Mouse (Mus musculus): ENCODE measurements around the gene Rpap3. TPM values are rescaled to one million over a fixed set of nuclear protein-coding genes. Genes with fewer than 3 reads are reported as not detected.

The Rpap3 gene
- total and polyA plus RNA-seq, 3 experiments = 43.1 to 73.7 (median 69.1) TPM

DNA sequence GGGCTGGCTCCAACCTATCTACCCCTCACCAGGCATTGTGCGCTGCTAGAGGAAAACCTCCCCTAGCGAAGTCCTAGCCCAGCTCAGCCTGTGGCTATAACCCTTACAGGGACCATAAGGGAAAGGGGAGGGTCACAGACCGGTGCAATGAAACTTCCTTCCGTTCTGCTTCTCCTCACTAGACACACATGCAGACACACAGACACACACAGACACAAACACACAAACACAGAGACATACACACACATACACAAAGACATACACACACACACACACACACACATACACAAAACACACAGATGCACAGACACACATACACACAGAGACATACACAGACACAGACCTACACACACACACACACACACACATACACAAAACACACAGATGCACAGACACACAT lies 37.0 kb upstream of the Rpap3 start (continued):
- TF ChIP-seq POLR2AphosphoS2 (IDR thresholded peaks at IDR 0.05; ENCODE audit: low read depth, low read length) (no peak; the same call in 1 of the 2 replicates), SIN3A (IDR thresholded peaks at IDR 0.05; ENCODE audit: low read length) (no peak), PAX5 (IDR thresholded peaks at IDR 0.05; ENCODE audit: low read length) (no peak), RAD21 (IDR thresholded peaks at IDR 0.05; ENCODE audit: low read depth, low read length) (no peak), KAT2A (IDR thresholded peaks at IDR 0.05; ENCODE audit: insufficient replicate concordance, low read length) (no peak), TBP (conservative IDR thresholded peaks at IDR 0.05; ENCODE audit: low read depth, low read length) (no peak), MAFK (IDR thresholded peaks at IDR 0.05; ENCODE audit: insufficient replicate concordance, low read length) (no peak), ELF1 (IDR thresholded peaks at IDR 0.05; ENCODE audit: low read depth, low read length) (peak; percentile 13; the same call in 1 of the 2 replicates), MAZ (IDR thresholded peaks at IDR 0.05; ENCODE audit: low read depth, low read length) (no peak), BHLHE40 (IDR thresholded peaks at IDR 0.05; ENCODE audit: low read depth, low read length) (peak; percentile 5; the same call in 1 of the 2 replicates), CHD2 (IDR thresholded peaks at IDR 0.05; ENCODE audit: low read length) (peak; percentile 42; the same call in 1 of the 2 replicates), NRF1 (IDR thresholded peaks at IDR 0.05; ENCODE audit: low read depth, low read length) (peak; percentile 21; the same call in 1 of the 2 replicates), CHD1 (IDR thresholded peaks at IDR 0.05; ENCODE audit: low read depth, low read length) (no peak), ZMIZ1 (IDR thresholded peaks at IDR 0.05; ENCODE audit: low read depth, low read length) (peak; percentile 57; the same call in 1 of the 2 replicates), MEF2A (IDR thresholded peaks at IDR 0.05; ENCODE audit: borderline replicate concordance, low read depth, low read length) (no peak)

DNA sequence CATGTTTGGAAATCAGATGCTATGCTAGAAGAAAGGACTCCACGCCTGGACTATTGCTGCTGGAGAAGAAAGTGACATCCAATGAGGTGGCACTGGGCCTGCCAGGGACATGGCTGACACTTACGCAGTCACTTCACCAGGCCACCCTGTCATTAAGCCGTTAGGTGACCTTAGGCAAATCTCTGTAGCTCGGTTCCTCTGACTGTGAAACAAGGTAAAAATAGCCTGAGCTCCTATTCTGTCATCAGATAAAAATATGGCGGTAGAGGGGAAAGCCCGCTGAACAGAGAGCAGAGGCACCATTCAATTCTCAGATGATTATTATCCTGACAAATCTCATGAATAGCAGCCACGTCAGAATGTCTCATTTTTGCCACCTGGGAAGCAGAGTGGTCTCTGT lies 36.4 kb upstream of the Rpap3 start:
- dilution Hi-C loops (cut with MboI; ENCODE audit: extremely low pct_ligation_motif_present, extremely low pct_unique_long_range_greater_than_20kb, low sequenced_read_pairs) (no loop called here), in situ Hi-C loops (cut with MboI; ENCODE audit: low pct_ligation_motif_present, low pct_unique_long_range_greater_than_20kb, low sequenced_read_pairs) (no loop called here)
- Histone ChIP-seq H3K9ac (ENCODE audit: insufficient read depth, low read depth) (peak overlapping the region; percentile 57), H3K4me1 (ENCODE audit: control insufficient read depth in 1 of 2, insufficient read depth in 2 of 2) (peaks cover 47 to 64% of the 10 kb centered on the region in 2 experiments), H3K9me3 (replicated peaks; ENCODE audit: low read length) (peaks cover 12% of the 10 kb centered on the region), H3K4me3 (replicated peaks in 1 of 3; ENCODE audit: low read depth in 2 of 3, low read length in 2 of 3, poor library complexity in 1 of 3) (no peak overlapping the region), H3K79me2 (replicated peaks; ENCODE audit: control insufficient read depth, extremely low read depth, insufficient read depth, poor library complexity, severe bottlenecking) (peaks cover 14% of the 10 kb centered on the region), H3K4me2 (ENCODE audit: insufficient read depth, low read depth, poor library complexity, severe bottlenecking) (peak overlapping the region; percentile 84), H3K36me3 (replicated peaks in 1 of 2; ENCODE audit: control insufficient read depth in 1 of 2, insufficient read depth in 1 of 2, low read length in 1 of 2) (peaks cover 6 to 25% of the 10 kb centered on the region in 2 experiments), H3K27ac (ENCODE audit: insufficient read depth, low read depth) (peak overlapping the region; percentile 99), H3K27me3 (replicated peaks) (no peaks in the 10 kb centered on the region)
- TF ChIP-seq MYC (IDR thresholded peaks at IDR 0.05; ENCODE audit: low read depth, low read length) (no peak), MAX (IDR thresholded peaks at IDR 0.05; ENCODE audit: low read length) (no peak), RCOR1 (conservative IDR thresholded peaks at IDR 0.05; ENCODE audit: low read depth, low read length) (no peak), USF1 (IDR thresholded peaks at IDR 0.05; ENCODE audit: low read depth, low read length) (no peak), IRF4 (IDR thresholded peaks at IDR 0.05; ENCODE audit: low read depth, low read length) (no peak; the same call in 1 of the 2 replicates), MEF2A (IDR thresholded peaks at IDR 0.05; ENCODE audit: borderline replicate concordance, low read depth, low read length) (peak; percentile 100), GABPA (IDR thresholded peaks at IDR 0.05; ENCODE audit: insufficient replicate concordance, low read depth, low read length) (no peak), POLR2A (IDR thresholded peaks at IDR 0.05; ENCODE audit: low read depth, low read length) (no peak; the same call in 1 of the 2 replicates), USF2 (conservative IDR thresholded peaks at IDR 0.05; ENCODE audit: low read depth, low read length) (no peak; the same call in 1 of the 2 replicates), KAT2A (IDR thresholded peaks at IDR 0.05; ENCODE audit: insufficient replicate concordance, low read length) (no peak), SMC3 (IDR thresholded peaks at IDR 0.05; ENCODE audit: low read depth, low read length) (no peak), CHD1 (IDR thresholded peaks at IDR 0.05; ENCODE audit: low read depth, low read length) (no peak), MAFK (IDR thresholded peaks at IDR 0.05; ENCODE audit: insufficient replicate concordance, low read length) (no peak), NRF1 (IDR thresholded peaks at IDR 0.05; ENCODE audit: low read depth, low read length) (peak; percentile 2; the same call in 1 of the 2 replicates), CTCF (conservative IDR thresholded peaks at IDR 0.05 in 1 of 2, IDR thresholded peaks at IDR 0.05 in 1 of 2; ENCODE audit: low read depth in 2 of 2, low read length in 2 of 2) (no peak), TCF12 (IDR thresholded peaks at IDR 0.05; ENCODE audit: low read depth, low read length) (peak; percentile 62), NELFE (IDR thresholded peaks at IDR 0.05; ENCODE audit: low read depth, low read length) (no peak), EP300 (IDR thresholded peaks at IDR 0.05; ENCODE audit: low read length) (peak; percentile 80), BHLHE40 (IDR thresholded peaks at IDR 0.05; ENCODE audit: low read depth, low read length) (peak; percentile 56; the same call in 1 of the 2 replicates), ETS1 (conservative IDR thresholded peaks at IDR 0.05; ENCODE audit: low read depth, low read length) (peak; percentile 98), TBP (conservative IDR thresholded peaks at IDR 0.05; ENCODE audit: low read depth, low read length) (peak; percentile 70; the same call in 1 of the 2 replicates), JUN (IDR thresholded peaks at IDR 0.05; ENCODE audit: insufficient read depth, low read depth, low read length) (peak; percentile 88), CHD2 (IDR thresholded peaks at IDR 0.05; ENCODE audit: low read length) (no peak), ZC3H11A (IDR thresholded peaks at IDR 0.05; ENCODE audit: low read depth, low read length) (no peak), SIN3A (IDR thresholded peaks at IDR 0.05; ENCODE audit: low read length) (no peak), JUND (conservative IDR thresholded peaks at IDR 0.05; ENCODE audit: low read depth, low read length) (peak; percentile 11; the same call in 1 of the 2 replicates), RAD21 (IDR thresholded peaks at IDR 0.05; ENCODE audit: low read depth, low read length) (no peak; the same call in 1 of the 2 replicates)
- DNase-seq (ENCODE audit: extremely low read depth) = peak; percentile 96
